Mouse (Mus musculus): ENCODE measurements around the gene Fads3. TPM values are rescaled to one million over a fixed set of nuclear protein-coding genes. Genes with fewer than 3 reads are reported as not detected.

Gene Fads3
- 10 to 100 TPM; 23.6 to 33.3 (median 25.8) TPM for total RNA-seq (2022)

DNA sequence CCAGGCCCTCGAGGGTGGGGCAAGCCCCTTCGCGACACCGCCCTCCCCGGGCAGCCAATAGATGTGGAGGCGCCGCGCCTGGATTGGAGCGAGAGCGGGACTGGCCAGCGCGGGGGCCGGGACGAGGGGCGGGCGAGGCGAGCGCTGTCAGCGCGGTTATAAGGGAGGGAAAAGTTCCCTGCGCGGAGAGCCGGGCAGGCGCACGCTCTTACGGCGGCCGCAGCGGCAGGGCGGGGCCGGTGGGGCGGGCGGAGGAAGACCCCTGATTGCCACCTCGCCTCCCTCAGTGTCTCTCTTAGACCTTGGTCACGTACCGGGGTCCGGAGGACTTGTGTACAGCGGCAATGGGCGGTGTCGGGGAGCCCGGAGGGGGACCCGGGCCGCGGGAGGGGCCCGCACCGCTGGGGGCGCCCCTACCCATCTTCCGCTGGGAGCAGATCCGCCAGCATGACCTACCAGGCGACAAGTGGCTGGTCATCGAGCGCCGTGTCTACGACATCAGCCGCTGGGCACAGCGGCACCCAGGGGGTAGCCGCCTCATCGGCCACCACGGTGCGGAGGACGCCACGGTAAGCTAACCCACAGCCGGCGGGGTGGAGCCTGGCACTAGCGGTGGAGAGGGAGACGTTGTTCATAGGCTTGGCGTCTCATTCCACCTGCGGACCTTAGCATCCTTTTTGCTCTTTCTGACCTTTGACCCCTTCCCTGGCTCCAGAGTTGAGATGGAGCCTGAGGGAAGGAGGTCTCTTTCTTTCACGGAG lies at the start of gene Fads3:
Gene Fads3 (plus strand): TSS at position 182 of the 761 bp plus-strand sequence.
- peak in 1 of 2 experiments; percentile 67 for DNase-seq (ENCODE audit: low spot score in 2 of 2)

DNA sequence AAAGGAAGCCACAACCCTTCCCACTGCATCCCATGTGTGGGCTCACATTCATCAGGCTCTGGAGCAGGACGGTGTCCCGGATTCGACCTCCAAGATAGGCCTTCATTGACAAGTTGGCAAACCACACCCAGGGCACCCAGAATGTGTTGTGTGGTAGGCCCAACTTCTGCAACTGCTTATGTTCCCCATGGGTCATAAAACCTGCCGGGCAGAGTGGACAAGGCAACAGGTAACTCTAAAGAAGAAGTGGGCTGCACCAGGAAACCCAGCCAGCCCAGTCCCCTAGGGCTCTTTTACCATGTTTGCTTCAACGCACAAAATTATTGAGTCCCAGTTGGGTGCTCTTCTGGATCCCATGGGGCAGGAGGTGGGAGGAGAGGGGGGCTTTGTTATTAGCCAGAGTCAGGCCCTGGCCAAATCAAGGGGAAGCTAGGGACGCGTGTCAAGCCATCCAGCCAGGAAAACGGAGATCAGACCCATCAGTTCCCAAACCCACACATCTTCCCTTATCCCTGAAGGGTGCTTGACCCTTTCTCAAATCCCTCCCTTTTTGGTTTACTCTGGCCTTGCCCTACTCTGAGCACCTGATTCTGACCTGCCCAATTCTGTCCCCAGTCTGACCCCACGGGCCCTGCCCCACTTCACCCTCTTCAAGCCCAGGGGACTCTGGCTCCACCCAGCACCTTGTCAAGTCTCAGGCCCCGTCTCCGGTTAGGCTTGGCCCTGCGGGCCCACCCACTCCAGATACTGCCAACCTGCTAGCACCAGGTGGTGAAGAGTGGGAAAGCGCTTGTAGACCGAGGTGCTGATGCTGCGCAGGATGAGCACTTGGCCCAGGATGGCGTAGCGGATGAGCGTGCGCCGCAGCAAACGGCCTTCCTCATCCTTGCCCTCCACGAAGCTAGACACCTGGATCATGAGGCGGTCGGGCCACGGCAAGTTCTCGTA lies 49.1 kb upstream of the Fads3 start:
- DNase-seq (ENCODE audit: low spot score in 2 of 2), result no peak

DNA sequence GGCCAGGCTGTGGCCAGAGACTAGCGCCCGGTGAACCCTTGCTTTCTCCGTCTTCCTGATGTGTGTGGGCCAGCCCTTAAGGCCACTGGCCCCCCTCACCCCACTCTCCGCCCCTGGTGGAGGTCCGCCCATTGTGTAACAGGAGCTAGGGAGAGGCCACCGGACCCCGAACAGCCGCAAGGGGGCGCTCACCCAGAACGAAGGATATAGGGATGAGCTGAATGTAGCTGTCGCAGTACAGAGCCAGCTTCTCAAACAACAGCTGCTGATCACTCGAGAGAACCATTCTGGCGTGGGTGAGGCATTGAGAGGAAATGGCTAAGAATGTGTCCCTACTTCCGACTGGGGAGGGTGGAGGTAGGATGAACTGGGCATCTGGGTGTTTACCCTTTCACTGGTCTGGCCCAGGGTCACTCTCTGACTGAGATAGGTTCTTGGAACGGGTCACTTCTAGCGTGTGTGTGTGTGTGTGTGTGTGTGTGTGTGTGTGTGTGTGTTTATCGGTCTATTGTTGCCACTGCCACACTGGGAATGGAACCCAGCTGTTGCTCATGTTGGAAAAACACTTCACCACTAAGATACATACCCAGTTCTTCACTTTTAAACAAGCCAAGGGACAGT lies 48.2 kb upstream of the Fads3 start:
- DNase-seq (ENCODE audit: low spot score in 2 of 2), result peak; percentile 80 to 85

DNA sequence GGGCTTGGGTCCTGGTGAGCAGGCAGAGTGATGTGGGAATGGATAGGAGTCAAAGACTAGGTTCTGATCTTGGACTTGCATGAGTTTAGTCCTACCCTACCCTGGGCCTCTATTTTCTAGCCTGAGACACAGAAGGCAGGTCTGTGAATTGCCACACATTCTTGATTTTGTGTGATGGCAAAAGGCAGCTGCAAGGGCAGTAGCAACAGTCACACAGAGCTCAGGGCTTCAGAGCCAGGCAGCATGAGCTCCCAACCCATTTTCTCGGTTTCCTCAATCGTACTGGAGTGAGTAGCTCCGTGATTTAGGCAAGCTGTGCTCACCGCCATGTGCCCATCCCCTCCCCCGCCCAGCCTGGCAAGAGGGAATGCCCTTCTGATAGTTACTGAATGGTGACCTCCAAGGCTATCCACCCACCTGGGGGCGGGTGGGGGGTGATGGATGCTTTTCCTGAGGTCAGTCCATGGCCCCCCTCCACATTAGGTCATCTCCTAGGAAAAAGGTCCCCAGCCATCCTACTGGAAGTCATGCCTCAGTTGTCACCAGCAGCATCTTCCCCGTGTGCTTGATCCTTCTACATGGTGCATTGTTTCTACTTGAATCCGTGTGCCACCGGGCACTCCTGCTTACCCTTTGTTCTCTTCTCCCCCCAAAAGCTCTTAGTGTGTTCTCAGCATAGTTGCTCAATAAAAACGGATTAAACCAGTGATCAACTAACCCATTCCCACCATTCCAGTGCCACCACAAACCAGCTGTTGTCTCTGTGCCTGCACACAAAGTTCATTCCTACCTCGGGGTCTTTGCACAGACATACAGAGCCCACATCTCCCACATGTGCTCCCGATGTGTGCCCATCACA lies 43.9 kb upstream of the Fads3 start:
- DNase-seq (ENCODE audit: low spot score in 2 of 2), result no peak

DNA sequence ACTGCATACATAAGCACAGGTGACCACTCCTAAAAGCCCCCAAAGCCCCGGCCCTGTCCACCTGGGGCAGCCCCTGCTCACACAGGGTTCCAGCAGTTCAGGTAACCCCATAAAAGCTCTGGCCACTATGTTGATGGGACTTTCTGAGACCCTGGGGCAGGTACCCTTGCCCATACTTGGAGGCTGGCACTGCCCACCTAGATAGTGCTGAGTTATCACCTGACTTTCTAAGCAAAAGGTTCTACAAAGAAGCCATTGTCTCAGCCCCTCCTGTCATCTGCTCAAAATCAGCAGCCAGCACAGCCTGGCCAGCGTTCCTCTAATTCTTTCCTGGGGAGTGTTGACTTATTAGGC lies 43.3 kb upstream of the Fads3 start:
- no peak for DNase-seq (ENCODE audit: low spot score in 2 of 2)

DNA sequence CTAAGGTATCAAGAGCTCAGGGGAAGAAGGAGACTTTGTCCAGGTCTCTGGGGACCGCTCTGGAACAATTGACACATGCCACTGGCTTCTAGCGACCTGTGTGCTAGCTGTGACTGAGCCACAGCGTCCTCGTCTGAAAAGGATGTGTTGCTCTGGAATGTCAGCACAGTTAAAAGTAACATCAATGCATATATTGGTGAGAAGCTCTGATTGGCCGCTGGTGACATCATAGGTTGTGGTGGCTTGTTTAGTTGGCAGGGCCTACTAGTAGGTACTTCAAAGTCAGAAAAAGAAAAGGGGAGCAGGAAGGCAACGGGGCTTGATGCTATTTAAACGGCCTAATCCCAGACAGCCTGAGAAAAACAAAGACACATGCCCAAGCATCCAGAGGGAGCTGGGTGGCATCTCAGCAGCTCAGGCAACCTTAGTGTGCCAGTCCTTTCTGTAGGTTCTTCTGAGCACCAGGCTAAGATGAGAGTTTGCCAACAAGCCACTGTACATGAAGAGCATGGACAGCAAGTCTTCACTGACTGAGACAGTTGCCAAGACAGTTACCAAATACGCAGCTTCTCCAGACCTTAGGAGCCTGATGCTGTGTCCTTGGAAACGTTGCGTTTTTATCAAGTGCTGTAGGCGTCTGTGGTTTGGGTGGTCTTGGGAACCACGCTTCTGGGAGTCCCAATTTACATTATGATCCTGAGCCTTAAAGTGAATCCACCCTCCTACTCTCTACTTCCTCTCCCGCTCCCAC lies 42.5 kb upstream of the Fads3 start:
- DNase-seq (ENCODE audit: low spot score in 2 of 2), result no peak

DNA sequence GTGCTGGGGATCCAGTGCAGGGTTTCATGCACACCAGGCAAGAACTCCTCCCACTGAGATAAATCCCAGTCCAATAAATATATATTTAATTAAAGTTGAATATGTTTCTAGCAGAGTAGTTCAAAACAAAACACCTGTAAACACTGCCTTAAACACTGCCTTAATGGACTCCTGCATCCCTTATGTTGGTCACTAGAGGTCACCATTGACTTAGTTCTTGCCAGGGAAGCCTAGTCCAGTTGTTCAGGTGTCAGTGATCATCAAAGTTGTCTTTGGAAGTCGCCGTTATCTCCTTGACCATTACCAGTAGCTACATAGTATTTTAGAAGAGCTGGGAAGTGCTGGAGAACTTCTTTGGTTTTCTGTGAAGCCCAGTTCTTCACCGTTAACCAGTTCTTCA lies 41.0 kb upstream of the Fads3 start:
- DNase-seq (ENCODE audit: low spot score in 2 of 2), result no peak

DNA sequence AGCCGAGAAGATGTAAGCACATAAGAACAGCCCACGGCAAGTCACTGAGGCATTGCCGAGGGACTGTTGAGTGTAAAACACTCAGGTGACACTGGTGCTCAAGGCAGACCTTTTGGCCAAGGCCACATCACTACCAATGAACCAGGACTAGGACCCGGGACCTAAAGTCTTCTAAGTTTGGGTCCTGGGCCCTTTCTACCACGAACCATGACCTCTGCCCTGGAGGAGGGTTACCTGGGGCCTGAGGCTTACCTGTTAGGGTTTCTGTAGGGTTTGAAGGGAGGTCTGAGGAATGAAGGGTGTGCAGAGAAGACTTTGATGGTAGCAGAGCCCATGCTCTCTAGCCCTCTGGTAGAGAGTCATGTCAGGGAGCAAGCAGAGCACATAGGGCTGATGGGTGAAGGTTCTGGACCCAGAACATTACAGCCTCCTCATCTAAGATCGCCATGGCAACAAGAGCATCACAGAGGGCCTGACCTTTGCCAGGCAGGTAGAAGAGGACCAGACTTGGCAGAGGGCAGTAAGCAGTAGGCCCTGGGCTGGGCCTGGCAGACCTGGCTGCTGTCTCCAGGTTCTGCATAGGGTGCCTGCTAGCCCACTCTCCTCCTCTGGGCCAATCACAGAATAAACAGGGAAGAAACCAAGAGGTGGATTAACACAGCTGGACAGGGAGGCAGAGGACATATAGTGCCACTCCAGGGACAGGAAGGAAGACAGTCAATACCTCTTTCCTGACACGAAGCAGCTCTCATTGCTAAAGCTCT lies 40.0 kb upstream of the Fads3 start, which contains the start of the genes Best1 and Rab3il1:
Gene Best1 (minus strand): TSS at position 428 of the 764 bp plus-strand sequence.
Gene Rab3il1 (plus strand): TSS at position 464 of the 764 bp plus-strand sequence.
- no peak for DNase-seq (ENCODE audit: low spot score in 2 of 2)

DNA sequence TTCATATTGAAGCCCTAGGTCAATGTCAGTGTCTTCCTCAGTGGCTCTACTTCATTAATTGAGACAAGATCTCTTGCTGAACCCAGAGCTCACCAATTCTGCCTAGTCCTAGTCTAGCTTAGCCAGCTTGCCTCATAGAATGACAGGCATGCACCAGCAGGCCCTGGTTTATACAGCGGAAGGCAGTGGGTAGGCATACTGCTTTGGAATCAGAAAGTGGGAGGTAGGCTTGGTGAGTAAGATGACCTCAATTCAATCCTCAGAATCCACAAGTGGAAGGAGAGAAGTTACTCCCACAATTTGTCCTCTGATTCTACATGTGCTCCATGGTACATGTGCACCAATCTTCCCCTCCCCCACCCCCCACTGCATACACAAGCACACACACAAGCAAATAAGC lies 37.7 kb upstream of the Fads3 start:
- DNase-seq (ENCODE audit: low spot score in 2 of 2), result no peak

DNA sequence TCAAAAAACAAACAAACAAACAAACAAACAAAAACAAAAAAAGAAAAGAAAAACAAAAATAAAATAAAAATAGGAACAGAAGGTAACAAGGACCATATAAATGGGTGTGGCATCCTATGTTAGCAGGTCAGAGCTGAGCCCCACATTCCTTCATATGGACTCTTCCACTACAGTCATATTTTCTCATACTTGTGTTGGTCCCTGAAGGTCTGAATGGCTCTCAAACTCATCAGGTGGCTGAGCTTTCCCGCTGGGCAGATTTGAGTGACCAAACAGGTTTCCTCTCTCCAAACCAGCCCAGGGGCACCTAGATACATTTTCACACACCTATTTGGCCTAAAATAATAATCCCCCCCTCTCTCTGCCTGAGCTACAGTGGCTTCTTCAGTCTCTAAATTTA lies 30.0 kb upstream of the Fads3 start:
- DNase-seq (ENCODE audit: low spot score in 2 of 2), result no peak

DNA sequence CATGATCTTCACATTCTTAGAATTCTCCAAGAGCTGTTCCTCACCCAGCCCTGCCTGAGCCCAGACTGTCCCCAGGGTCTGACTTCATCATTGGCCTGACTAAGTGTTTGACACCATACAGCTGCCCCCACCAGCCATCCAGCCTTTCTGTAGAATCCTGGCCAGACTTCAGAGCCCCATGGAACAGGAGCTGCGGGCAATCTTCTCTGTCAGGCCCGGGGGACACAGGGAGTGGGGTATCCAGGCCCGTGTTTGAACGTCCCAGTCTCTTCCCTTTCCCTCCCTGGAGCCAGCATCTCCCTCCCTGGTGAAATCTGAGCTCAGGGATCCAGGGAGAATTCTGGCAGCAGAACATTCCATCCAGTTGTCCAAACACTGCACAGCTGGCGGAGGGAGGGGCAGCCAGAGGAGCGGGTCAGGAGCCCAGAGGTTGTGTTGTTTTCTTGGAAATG lies 28.5 kb upstream of the Fads3 start:
- no peak for DNase-seq (ENCODE audit: low spot score in 2 of 2)

DNA sequence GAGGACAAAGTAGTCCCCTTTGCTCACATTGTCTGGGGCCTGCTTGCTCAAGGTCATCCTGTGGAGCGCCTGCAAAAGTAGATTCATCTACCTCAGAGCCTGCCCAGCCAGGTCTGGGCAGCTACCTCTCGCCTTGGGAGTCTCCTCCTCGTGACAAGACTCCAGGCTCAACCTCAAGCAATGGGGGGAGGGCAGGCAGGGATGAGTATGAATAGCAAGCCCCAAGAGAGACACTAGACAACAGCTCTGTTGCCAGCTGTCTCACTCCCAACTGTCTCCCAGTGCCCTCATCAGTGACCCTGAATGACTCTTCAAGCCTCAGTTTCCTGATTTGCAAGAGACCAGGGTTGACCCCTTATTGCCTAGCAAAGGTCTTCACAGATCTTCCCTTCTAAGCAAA lies 28.0 kb upstream of the Fads3 start:
- no peak for DNase-seq (ENCODE audit: low spot score in 2 of 2)

DNA sequence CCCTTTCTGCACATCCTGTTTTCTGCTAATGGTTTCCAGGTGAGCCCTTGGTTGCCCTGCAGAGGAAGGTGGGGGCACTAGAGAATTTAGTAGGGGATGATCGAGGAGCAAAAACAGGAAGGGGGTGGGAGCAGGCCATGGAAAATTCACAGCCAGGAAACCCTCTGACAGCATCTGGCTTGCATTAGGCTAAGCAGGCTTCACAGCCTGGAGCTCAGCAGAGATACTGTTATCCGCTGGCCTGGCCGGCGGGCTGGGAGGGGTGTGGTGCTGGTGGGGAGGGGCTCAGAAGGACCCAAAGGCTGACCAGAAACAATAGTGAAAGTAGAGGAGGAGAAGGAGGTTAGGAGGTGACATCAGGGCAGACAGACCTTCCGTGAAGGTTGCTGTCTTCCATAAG lies 27.5 kb upstream of the Fads3 start:
- no peak for DNase-seq (ENCODE audit: low spot score in 2 of 2)

DNA sequence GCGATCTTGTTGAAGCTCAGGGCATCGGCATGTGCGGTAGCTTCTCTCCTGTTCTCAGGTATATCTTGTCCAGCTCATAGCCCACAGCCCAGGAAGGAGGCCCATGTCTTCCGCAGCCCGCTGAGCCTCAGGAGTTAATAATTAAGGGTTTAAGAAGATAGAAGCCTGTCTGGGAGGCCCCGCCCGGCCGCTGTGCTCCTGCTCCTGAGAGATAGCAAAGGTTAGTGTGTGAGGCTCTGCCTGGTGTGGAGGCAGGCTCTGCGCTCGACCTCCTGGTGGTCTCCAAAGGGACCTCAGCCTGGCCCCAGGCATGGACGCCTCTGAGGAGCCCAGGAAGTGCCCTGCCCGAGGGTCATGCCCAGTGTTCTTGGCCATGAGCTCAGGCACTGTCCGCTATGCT lies 26.5 kb upstream of the Fads3 start:
- no peak for DNase-seq (ENCODE audit: low spot score in 2 of 2)

DNA sequence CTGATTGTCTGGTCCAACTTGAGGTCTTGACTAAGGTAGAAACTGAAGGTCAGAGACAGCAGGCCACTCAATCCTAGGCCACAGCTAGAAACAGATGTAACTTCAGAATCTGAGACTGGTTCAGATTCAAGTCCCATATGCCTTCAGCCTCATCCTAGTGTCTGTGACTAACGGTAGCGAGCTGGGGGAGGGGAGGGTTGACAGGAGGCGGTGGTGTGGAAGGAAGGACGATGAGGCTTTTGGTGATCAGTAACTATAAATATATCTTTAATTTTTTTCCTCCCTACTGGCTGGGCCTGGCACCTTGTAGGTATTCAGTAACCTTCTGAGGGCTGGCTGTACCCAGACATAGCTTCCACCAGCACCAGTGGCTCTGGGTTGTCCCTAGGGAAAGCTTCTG lies 25.9 kb upstream of the Fads3 start:
- no peak for DNase-seq (ENCODE audit: low spot score in 2 of 2)

DNA sequence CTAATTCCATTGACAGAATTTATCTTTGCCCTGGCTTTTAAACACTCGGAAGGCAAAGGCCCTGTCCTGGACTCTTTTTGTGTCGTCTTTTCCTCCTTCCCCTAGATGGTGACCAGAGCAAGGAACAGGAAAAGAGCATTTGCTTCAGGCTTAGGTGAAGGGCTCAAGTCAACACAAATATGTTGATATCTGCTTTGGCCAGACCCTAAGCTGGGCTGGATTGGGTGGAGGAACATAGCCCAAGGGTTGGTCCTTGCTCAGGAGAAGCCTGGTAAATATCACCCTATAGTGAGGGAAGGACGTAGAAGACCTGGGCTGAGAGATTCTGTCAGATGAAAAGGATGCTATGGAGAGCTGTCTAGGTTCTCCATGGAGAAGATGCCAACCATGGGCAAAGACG lies 25.2 kb upstream of the Fads3 start:
- no peak for DNase-seq (ENCODE audit: low spot score in 2 of 2)

DNA sequence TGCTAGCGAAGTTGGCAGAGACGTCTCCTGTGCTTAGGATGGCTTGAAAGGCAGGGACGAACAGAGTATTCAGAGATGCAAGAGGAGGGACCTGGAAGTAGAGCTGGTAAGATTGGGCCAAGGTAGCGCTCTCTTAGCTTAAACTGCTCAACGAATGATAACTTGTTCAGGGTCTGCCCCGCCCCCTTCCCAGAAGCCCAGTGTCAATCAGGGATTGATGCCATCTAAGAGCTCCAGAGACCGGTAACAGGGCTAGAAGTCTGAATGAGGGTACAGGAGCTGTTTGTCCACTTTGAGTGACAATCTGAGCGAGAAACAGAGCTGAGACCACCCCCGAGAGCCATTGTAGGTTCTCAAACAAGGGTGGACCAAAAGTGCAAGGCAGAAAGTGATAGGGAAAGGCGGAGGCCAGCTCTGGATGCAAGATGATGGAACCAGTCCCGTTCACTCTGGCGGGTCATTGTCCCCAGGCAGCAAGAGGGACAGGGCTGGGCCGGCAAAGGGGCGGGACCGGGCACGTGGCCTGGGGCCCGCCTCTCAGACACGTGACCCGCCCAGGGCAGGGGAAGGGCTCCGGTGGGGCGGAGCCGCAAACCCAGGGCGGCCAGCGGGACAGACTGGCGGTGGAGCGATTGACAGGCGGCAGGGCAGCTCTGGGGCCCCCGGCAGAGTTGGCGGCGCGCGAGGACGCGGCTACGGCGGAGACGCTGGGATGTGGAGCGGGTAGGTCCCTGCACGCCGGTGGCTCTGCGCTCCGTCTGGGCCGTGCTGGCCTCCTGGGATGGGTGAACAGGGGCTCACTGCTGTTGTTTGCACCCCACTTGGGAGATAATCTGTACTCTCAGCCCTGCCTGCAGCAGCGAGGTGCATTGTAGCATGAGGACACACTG lies 23.5 kb upstream of the Fads3 start:
- DNase-seq (ENCODE audit: low spot score in 2 of 2), result peak; percentile 69 to 75

DNA sequence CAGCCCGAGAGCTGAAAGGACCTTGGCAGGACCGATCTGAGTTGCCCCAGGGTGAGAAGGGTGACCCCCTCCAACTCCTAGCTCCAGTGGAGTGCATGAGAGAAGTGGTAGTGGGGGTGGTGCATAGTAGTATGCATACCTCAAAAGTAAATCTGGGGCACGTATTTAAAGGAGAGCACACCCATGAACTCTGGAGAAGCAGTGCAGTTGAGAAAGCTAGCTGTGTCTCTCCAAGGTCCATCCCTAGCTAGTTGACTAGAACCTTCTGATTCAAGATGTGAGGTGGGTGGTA lies 22.9 kb upstream of the Fads3 start:
- no peak for DNase-seq (ENCODE audit: low spot score in 2 of 2)

All from layer of hippocampus, adult 8-10 months (tissue).